Mouse (Mus musculus) naive thymus-derived CD4-positive, alpha-beta T cell, adult 5 months (primary cell): ENCODE measurements around the gene Olfr975. TPM values are rescaled to one million over a fixed set of nuclear protein-coding genes. Genes with fewer than 3 reads are reported as not detected.

ENCODE experiments used
- polyA plus RNA-seq: library from polyadenylated mRNA; unstranded; fragments of 100-300 nt; shearing (Covaris generic); gene quantifications from one replicate; pipeline ENCODE4 v1.2.1, GENCODE M21; 2017

Gene Olfr975
- not detected for polyA plus RNA-seq

GRCm38 (mm10) chr9:39951946-39952345 lies at the start of gene Olfr975:
TSS of gene Olfr975 (minus strand) at chr9:39952046.

GRCm38 (mm10) chr9:39991813-39992212 lies 40.0 kb upstream of the Olfr975 start, which contains the start of gene Olfr978:
TSS of gene Olfr978 (plus strand) at chr9:39992113.

DNA sequence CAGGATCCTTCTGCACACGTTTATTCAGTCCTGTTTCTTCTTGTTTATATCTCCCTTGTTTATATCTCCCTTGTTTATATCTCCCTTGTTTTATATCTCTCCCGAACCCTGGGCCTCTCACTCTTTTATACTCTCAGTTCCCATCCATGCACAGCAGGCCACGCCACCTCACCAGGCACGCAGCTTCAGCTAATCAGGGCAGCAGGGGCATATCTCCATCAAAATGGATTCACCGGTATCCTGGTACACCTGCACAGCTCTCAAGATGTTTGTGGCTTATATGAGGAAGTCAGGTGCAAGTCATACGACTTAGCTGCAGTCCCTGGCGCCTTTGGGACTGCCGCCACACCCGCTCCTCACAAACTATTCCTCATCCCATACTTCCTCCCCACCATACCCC lies 9.2 kb upstream of the Olfr975 start, which contains the start of gene Olfr976:
TSS of gene Olfr976 (minus strand) at position 101 of the 400 bp plus-strand sequence.

DNA sequence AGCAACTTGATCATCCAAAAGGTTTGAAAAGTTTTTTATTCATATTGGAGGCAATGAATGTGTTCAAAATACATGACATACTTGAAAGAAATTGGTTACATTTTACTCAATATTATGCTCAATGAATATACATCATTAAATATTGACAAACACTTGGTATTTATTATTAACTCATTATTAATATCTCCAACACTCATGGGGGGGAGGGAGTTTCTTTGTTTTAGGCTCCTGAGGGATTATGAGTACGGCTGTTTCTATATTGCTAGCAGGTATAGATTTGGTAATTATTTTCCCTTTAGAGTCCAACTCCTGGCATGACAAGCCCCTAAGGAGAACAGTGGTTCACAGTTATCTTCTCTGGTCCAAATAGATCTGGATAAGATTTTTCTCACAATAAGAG lies 14.6 kb downstream of the Olfr975 start, which contains the start of gene Olfr974:
TSS of gene Olfr974 (plus strand) at position 301 of the 400 bp plus-strand sequence.

DNA sequence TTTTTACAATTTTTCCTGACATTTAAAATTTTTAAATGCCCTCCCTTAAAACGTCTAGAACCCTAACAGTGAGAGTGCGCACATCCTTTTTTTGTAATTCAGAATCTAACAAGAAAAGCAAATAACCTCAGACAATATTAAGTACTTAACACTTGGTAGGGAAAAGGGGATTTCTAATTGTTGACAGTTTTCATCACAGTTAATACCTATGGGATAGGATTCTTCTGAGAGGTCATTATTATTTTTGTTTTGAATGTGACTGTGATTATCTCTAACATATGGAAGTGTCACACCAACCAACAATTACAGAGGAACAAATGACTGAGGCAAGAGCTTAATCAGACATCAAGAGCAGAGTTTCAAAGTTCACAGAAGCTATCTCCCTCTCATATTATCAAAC lies 44.8 kb downstream of the Olfr975 start, which contains the start of gene Olfr229:
TSS of gene Olfr229 (plus strand) at position 301 of the 400 bp plus-strand sequence.

Other genes with a start within 250 kb of the Olfr975 start
- gene Olfr149, start 244.9 kb downstream of the Olfr975 start, polyA plus RNA-seq: not detected
- gene Olfr965, start 240.7 kb downstream of the Olfr975 start, polyA plus RNA-seq: not detected
- gene Olfr150, start 221.1 kb downstream of the Olfr975 start, polyA plus RNA-seq: not detected
- gene Olfr967, start 205.8 kb downstream of the Olfr975 start, polyA plus RNA-seq: not detected
- not detected for gene Olfr968, start 168.8 kb downstream of the Olfr975 start, polyA plus RNA-seq
- not detected for gene Olfr969, start 161.1 kb downstream of the Olfr975 start, polyA plus RNA-seq
- not detected for gene Olfr970, start 143.2 kb downstream of the Olfr975 start, polyA plus RNA-seq
- not detected for gene Olfr971, start 115.2 kb downstream of the Olfr975 start, polyA plus RNA-seq
- gene Olfr972, start 85.6 kb downstream of the Olfr975 start, polyA plus RNA-seq: not detected
- not detected for gene Olfr229, start 44.7 kb downstream of the Olfr975 start, polyA plus RNA-seq
- gene Olfr974, start 14.5 kb downstream of the Olfr975 start, polyA plus RNA-seq: 0.12 TPM
- gene Olfr976, start 9.1 kb upstream of the Olfr975 start, polyA plus RNA-seq: not detected
- gene Olfr978, start 40.1 kb upstream of the Olfr975 start, polyA plus RNA-seq: 0.37 TPM
- not detected for gene Olfr979, start 51.4 kb upstream of the Olfr975 start, polyA plus RNA-seq
- not detected for gene Olfr980, start 57.5 kb upstream of the Olfr975 start, polyA plus RNA-seq
- not detected for gene Olfr981, start 69.4 kb upstream of the Olfr975 start, polyA plus RNA-seq
- gene Olfr982, start 121.8 kb upstream of the Olfr975 start, polyA plus RNA-seq: not detected
- gene Olfr983, start 141.5 kb upstream of the Olfr975 start, polyA plus RNA-seq: not detected
- not detected for gene Olfr984, start 162.2 kb upstream of the Olfr975 start, polyA plus RNA-seq
- not detected for gene Olfr985, start 178.1 kb upstream of the Olfr975 start, polyA plus RNA-seq
- not detected for gene Tmem225, start 196.1 kb upstream of the Olfr975 start, polyA plus RNA-seq
- not detected for gene Olfr986, start 228.9 kb upstream of the Olfr975 start, polyA plus RNA-seq
- gene Zfp202, start 240.3 kb upstream of the Olfr975 start, polyA plus RNA-seq: 1.8 TPM